Mouse (Mus musculus): Measurements from ENCODE around the gene Gcnt7.

The Gcnt7 gene

GRCm38 (mm10) chr2:172404239-172404638 is 54.2 kb downstream of the Gcnt7 start:
- DNase-seq (ENCODE audit: low spot score): no peak

DNA sequence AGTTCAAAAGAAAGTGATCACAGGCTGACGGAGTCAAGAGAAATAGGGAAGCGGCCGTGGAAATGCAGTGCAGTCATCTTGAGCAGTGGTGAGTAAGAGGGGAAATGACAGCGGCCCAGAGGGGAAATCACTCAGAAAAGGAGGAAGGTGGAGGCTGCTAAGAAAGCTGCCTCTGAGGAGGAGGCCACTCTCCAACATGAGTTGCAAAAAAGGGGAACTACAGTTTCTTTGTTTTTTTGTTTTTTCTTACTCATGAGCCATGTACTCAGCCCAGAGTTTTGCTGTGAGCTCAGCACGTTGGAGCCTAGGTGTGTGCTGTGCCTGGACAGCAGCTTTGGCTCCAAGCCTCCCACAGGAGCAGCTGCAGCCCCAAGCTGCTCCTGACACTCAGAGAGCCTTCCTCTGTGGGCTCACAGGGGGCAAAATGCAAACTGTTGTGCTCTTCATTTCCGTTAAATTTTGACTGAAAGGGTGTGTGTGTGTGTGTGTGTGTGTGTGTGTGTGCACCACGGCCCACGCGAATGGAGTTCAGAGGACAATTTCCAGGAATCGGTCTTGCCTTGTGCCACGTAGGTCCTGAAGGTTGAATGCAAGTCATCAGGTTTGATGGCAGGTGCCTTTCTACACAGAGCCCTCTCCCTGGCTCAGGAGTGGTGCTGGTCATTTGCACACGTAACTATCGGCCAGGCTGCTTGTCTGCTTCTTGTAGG is 57.1 kb downstream of the Gcnt7 start:
- DNase-seq (ENCODE audit: low spot score): no peak
